Mouse (Mus musculus): ENCODE data around the gene Dnlz. TPM values are rescaled to one million over a fixed set of nuclear protein-coding genes. Genes with fewer than 3 reads are reported as not detected.
A peak's percentile ranks its signal among the peaks of the same experiment; 100 is the strongest.

The Dnlz gene
- polyA plus RNA-seq, 1 experiment: 18.9 TPM

- DNase-seq (ENCODE audit: low spot score): no peak
Observed at GRCm38 (mm10) chr2:26357484-26357883, 5.6 kb upstream of the Dnlz start.

GRCm38 (mm10) chr2:26356678-26357077, 4.8 kb upstream of the Dnlz start:
- DNase-seq (ENCODE audit: low spot score): no peak

GRCm38 (mm10) chr2:26356231-26356630, 4.3 kb upstream of the Dnlz start:
- DNase-seq (ENCODE audit: low spot score): no peak

GRCm38 (mm10) chr2:26354401-26354800, 2.5 kb upstream of the Dnlz start:
- no peak for DNase-seq (ENCODE audit: low spot score)

GRCm38 (mm10) chr2:26353066-26353980, 1.4 kb upstream of the Dnlz start:
- DNase-seq (ENCODE audit: low spot score): no peak

- DNase-seq (ENCODE audit: low spot score): peak; percentile 49
Observed at GRCm38 (mm10) chr2:26352291-26352910, 491 bp upstream of the Dnlz start.

- no peak for DNase-seq (ENCODE audit: low spot score)
Observed at GRCm38 (mm10) chr2:26348241-26348640, 3.7 kb downstream of the Dnlz start.

GRCm38 (mm10) chr2:26342609-26343490, 9.1 kb downstream of the Dnlz start:
- DNase-seq (ENCODE audit: low spot score): no peak

- no peak for DNase-seq (ENCODE audit: low spot score)
Observed at GRCm38 (mm10) chr2:26342044-26342443, 9.9 kb downstream of the Dnlz start.

- no peak for DNase-seq (ENCODE audit: low spot score)
Observed at GRCm38 (mm10) chr2:26341510-26341981, 10.4 kb downstream of the Dnlz start.

GRCm38 (mm10) chr2:26339204-26339551, 12.7 kb downstream of the Dnlz start:
- DNase-seq (ENCODE audit: low spot score): no peak

GRCm38 (mm10) chr2:26338302-26339203, 13.4 kb downstream of the Dnlz start:
- DNase-seq (ENCODE audit: low spot score): no peak

- DNase-seq (ENCODE audit: low spot score): no peak
Observed at GRCm38 (mm10) chr2:26330702-26331101, 21.2 kb downstream of the Dnlz start.

- DNase-seq (ENCODE audit: low spot score): no peak
Observed at GRCm38 (mm10) chr2:26330056-26330468, 21.8 kb downstream of the Dnlz start.

- no peak for DNase-seq (ENCODE audit: low spot score)
Observed at GRCm38 (mm10) chr2:26329402-26329801, 22.5 kb downstream of the Dnlz start.

GRCm38 (mm10) chr2:26327852-26328251, 24.1 kb downstream of the Dnlz start:
- no peak for DNase-seq (ENCODE audit: low spot score)

- DNase-seq (ENCODE audit: low spot score): no peak
Observed at GRCm38 (mm10) chr2:26325386-26326181, 26.3 kb downstream of the Dnlz start.

- DNase-seq (ENCODE audit: low spot score): no peak
Observed at GRCm38 (mm10) chr2:26324917-26325316, 27.0 kb downstream of the Dnlz start.

GRCm38 (mm10) chr2:26323589-26324325, 28.2 kb downstream of the Dnlz start:
- DNase-seq (ENCODE audit: low spot score): no peak

All from urinary bladder, adult 2 months (tissue).